Comparison of ENCODE assay signal across 8 mouse cellular contexts in the genomic region with DNA sequence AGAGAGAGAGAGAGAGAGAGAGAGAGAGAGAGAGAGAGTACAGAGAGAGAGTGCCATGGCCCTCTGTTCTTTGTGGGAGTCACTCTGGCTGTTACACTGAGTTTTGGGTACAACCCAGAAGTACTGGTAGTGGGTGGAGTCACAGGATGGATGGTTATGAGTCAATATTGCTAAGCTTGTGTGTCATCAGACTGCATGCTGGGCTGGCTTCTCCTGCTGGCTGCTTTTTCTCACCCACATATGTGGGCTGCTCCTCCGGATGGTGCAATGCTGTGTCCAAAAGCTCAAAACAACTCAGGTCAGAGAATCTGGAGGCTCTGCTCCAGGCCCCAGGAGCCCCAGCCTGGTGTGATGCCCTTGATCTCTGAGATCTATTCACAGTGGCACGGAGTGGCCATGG.
A peak's percentile ranks its signal among the peaks of the same experiment; 100 is the strongest.
DNase-seq lines count a peak whose midpoint lies in the region; ATAC-seq and TF ChIP-seq lines count a peak whose summit lies in the region.

No protein-coding gene starts in this region.

- no peak for TF ChIP-seq RAD21 in MEL (IDR thresholded peaks at IDR 0.05; ENCODE audit: low read depth, low read length)

- peak overlapping the region; percentile 7; the same call in 1 of the 2 replicates for H3K27ac ChIP-seq in heart, adult 2 months
- H3K27ac ChIP-seq in MEL (ENCODE audit: control insufficient read depth, low read depth, low read length) = peak overlapping the region; percentile 21; the same call in 1 of the 2 replicates
- peak overlapping the region; percentile 90 for H3K27ac ChIP-seq in liver, embryonic 13.5 days
- H3K27ac ChIP-seq in midbrain, embryonic 16.5 days (ENCODE audit: low read length) = no peak overlapping the region

- 62% methylated on average over 2 of the region's 2 CpGs for WGBS in heart, adult 2 months
- WGBS in liver, embryonic 13.5 days (ENCODE audit: insufficient replicate concordance) = 86% methylated on average over 2 of the region's 2 CpGs
- WGBS in midbrain, embryonic 16.5 days = 94% methylated on average over 2 of the region's 2 CpGs

- H3K4me3 ChIP-seq in heart, adult 2 months = no peak overlapping the region
- H3K4me3 ChIP-seq in MEL (ENCODE audit: control insufficient read depth in 1 of 2, insufficient read depth in 1 of 2, low read depth in 2 of 2, low read length in 2 of 2) = no peak overlapping the region
- H3K4me3 ChIP-seq in liver, embryonic 13.5 days (replicated peaks) = no peak overlapping the region
- no peak overlapping the region for H3K4me3 ChIP-seq in midbrain, embryonic 16.5 days (ENCODE audit: low read depth, low read length)

- H3K9me3 ChIP-seq in MEL (replicated peaks; ENCODE audit: insufficient read depth, low read length) = no peaks in the 10 kb centered on the region
- no peaks in the 10 kb centered on the region for H3K9me3 ChIP-seq in liver, embryonic 13.5 days (replicated peaks)
- no peaks in the 10 kb centered on the region for H3K9me3 ChIP-seq in midbrain, embryonic 16.5 days (replicated peaks; ENCODE audit: control insufficient read depth, low read length, poor library complexity, severe bottlenecking)

- no peak for TF ChIP-seq POLR2A in heart, adult 2 months (IDR thresholded peaks at IDR 0.05; ENCODE audit: insufficient read depth, low read depth, low read length)
- TF ChIP-seq POLR2A in MEL (IDR thresholded peaks at IDR 0.05; ENCODE audit: control insufficient read depth in 1 of 2, insufficient read depth in 1 of 2, low read depth in 1 of 2, low read length in 2 of 2, poor library complexity in 1 of 2) = no peak

- no peaks in the 10 kb centered on the region for H3K27me3 ChIP-seq in heart, adult 2 months (ENCODE audit: control insufficient read depth, insufficient read depth, low read length)
- H3K27me3 ChIP-seq in MEL (ENCODE audit: control insufficient read depth in 1 of 2, insufficient read depth in 2 of 2, low read length in 2 of 2) = no peaks in the 10 kb centered on the region
- H3K27me3 ChIP-seq in liver, embryonic 13.5 days = no peaks in the 10 kb centered on the region
- H3K27me3 ChIP-seq in midbrain, embryonic 16.5 days (ENCODE audit: control insufficient read depth, insufficient read depth, low read depth, low read length) = no peaks in the 10 kb centered on the region

- no peak for ATAC-seq in liver, embryonic 13.5 days (ENCODE audit: low read depth)
- no peak for ATAC-seq in midbrain, embryonic 16.5 days

- TF ChIP-seq EP300 in heart, adult 2 months (IDR thresholded peaks at IDR 0.05; ENCODE audit: insufficient read depth, low read depth, low read length) = no peak
- no peak for TF ChIP-seq EP300 in MEL (IDR thresholded peaks at IDR 0.05; ENCODE audit: low read depth in 1 of 2, low read length in 2 of 2)

- intact Hi-C loops in heart, adult 2 months (cut with DNase I) = loop anchor here (2.0 kb wide), 2 partner anchors 19 to 37 kb away; no protein-coding TSS in a partner anchor

- H3K4me1 ChIP-seq in heart, adult 2 months (ENCODE audit: control insufficient read depth, insufficient read depth, low read length) = peaks cover 49% of the 10 kb centered on the region
- peaks cover 8 to 46% of the 10 kb centered on the region in 2 experiments for H3K4me1 ChIP-seq in MEL (ENCODE audit: control insufficient read depth in 1 of 2, insufficient read depth in 2 of 2, low read length in 2 of 2)
- H3K4me1 ChIP-seq in liver, embryonic 13.5 days (replicated peaks) = peaks cover 84% of the 10 kb centered on the region
- peaks cover 9% of the 10 kb centered on the region; the same call in 1 of the 2 replicates for H3K4me1 ChIP-seq in midbrain, embryonic 16.5 days (ENCODE audit: control insufficient read depth, insufficient read depth, low read length)

- H3K4me2 ChIP-seq in liver, embryonic 13.5 days = no peak overlapping the region
- H3K4me2 ChIP-seq in midbrain, embryonic 16.5 days (ENCODE audit: low read length) = no peak overlapping the region

- TF ChIP-seq CTCF in heart, adult 2 months (IDR thresholded peaks at IDR 0.05) = no peak
- TF ChIP-seq CTCF in MEL (IDR thresholded peaks at IDR 0.05 in 2 of 3, conservative IDR thresholded peaks at IDR 0.05 in 1 of 3; ENCODE audit: control insufficient read depth in 1 of 3, insufficient read depth in 1 of 3, low read depth in 2 of 3, low read length in 3 of 3, poor library complexity in 1 of 3, severe bottlenecking in 1 of 3) = no peak

- DNase-seq in heart, adult 2 months = peak in 1 of 2 experiments; percentile 49
- DNase-seq in heart, adult 8-10 months (ENCODE audit: low spot score) = no peak
- peak; percentile 64 for DNase-seq in MEL (ENCODE audit: low read depth, low spot score)
- peak; percentile 78 for DNase-seq in cerebellum, adult 9-11 months
- DNase-seq in liver, embryonic 13.5 days = no peak
- no peak for DNase-seq in retina, embryonic 14.5 days (ENCODE audit: low spot score)
- DNase-seq in c-Kit-positive CD71-positive TER-119-positive erythroid progenitor cells, embryonic 14.5 days (ENCODE audit: low spot score) = no peak

- peaks cover 4% of the 10 kb centered on the region for H3K79me2 ChIP-seq in heart, adult 2 months (replicated peaks; ENCODE audit: control insufficient read depth, insufficient read depth, low read length)
- no peaks in the 10 kb centered on the region for H3K79me2 ChIP-seq in MEL (ENCODE audit: control insufficient read depth, insufficient read depth, low read length, poor library complexity)

- H3K36me3 ChIP-seq in heart, adult 2 months (ENCODE audit: control insufficient read depth, insufficient read depth, low read length) = peaks cover 13% of the 10 kb centered on the region
- H3K36me3 ChIP-seq in MEL (ENCODE audit: control insufficient read depth in 1 of 2, insufficient read depth in 2 of 2, low read length in 2 of 2) = peaks cover 0 to 19% of the 10 kb centered on the region in 2 experiments; a peak in 3 of 4 replicates
- peaks cover 4% of the 10 kb centered on the region; the same call in 1 of the 2 replicates for H3K36me3 ChIP-seq in liver, embryonic 13.5 days
- H3K36me3 ChIP-seq in midbrain, embryonic 16.5 days (ENCODE audit: control insufficient read depth, insufficient read depth, low read length) = no peaks in the 10 kb centered on the region

- no peak overlapping the region for H3K9ac ChIP-seq in heart, adult 2 months (ENCODE audit: low read depth, low read length)
- 0 out of 2 replicates have a peak overlapping the region, but pooled peaks have one; percentile 10 for H3K9ac ChIP-seq in MEL (ENCODE audit: control insufficient read depth, low read depth, low read length, poor library complexity, severe bottlenecking)
- H3K9ac ChIP-seq in liver, embryonic 13.5 days = peak overlapping the region; percentile 26; the same call in 1 of the 2 replicates
- H3K9ac ChIP-seq in midbrain, embryonic 16.5 days (ENCODE audit: low read depth, low read length) = no peak overlapping the region

TF ChIP-seq in MEL, 35 proteins besides CTCF, POLR2A, EP300 and RAD21:
- no peak for TF ChIP-seq NRF1 (IDR thresholded peaks at IDR 0.05; ENCODE audit: insufficient read depth, low read depth, low read length, poor library complexity, severe bottlenecking)
- no peak for TF ChIP-seq MEF2A (IDR thresholded peaks at IDR 0.05; ENCODE audit: extremely low read depth, insufficient replicate concordance, low read depth, low read length, poor library complexity, severe bottlenecking)
- TF ChIP-seq HCFC1 (IDR thresholded peaks at IDR 0.05; ENCODE audit: low read depth, low read length) = no peak

Comparison
In these comparisons a context has a peak if more than half of its experiments do, and no peak if none do; other contexts are left out.
1. DNase-seq: peak in MEL (single experiment) and cerebellum, adult 9-11 months (single experiment); none in heart, adult 8-10 months (single experiment), liver, embryonic 13.5 days (single experiment), retina, embryonic 14.5 days (single experiment) and c-Kit-positive CD71-positive TER-119-positive erythroid progenitor cells, embryonic 14.5 days (single experiment).
2. H3K9ac ChIP-seq: peak in MEL (single experiment) and liver, embryonic 13.5 days (single experiment); none in heart, adult 2 months (single experiment) and midbrain, embryonic 16.5 days (single experiment).